Mouse (Mus musculus) testis, adult 2 months (tissue): Measurements from ENCODE around the gene Gba. TPM values are rescaled to one million over a fixed set of nuclear protein-coding genes. Genes with fewer than 3 reads are reported as not detected.
A peak's percentile ranks its signal among the peaks of the same experiment; 100 is the strongest.

ENCODE experiments used
- H3K27ac ChIP-seq: fragments of 200-500 bp; 2 replicates; pipeline ENCODE4 v1.5.1; 2012; ENCODE audit warnings: low read depth, low read length; ENCODE audit not compliant: control insufficient read depth, insufficient read depth
- H3K27me3 ChIP-seq: fragments of 200-500 bp; 2 replicates; pipeline ENCODE4 v1.6.1; 2012; ENCODE audit warnings: mild to moderate bottlenecking, low read length, moderate library complexity; ENCODE audit not compliant: control insufficient read depth, insufficient read depth
- H3K36me3 ChIP-seq: fragments of 200-500 bp; 2 replicates; pipeline ENCODE4 v1.6.1; 2012; ENCODE audit warnings: mild to moderate bottlenecking, low read length; ENCODE audit not compliant: control insufficient read depth, insufficient read depth
- H3K4me1 ChIP-seq: fragments of 200-500 bp; 2 replicates; pipeline ENCODE4 v1.6.1; 2012; ENCODE audit warnings: low read length; ENCODE audit not compliant: control insufficient read depth, insufficient read depth
- H3K4me3 ChIP-seq: fragments of 200-500 bp; 2 replicates; pipeline ENCODE4 v1.5.1; 2012; ENCODE audit warnings: low read depth, mild to moderate bottlenecking, low read length, moderate library complexity, mixed read lengths; ENCODE audit not compliant: control insufficient read depth
- CTCF ChIP-seq: fragments of 200-500 bp; IDR thresholded peaks from 2 replicates; pipeline ENCODE4 v1.5.1; 2012; ENCODE audit warnings: low read depth, mild to moderate bottlenecking, inconsistent platforms, low read length, moderate library complexity; ENCODE audit not compliant: control insufficient read depth, insufficient read depth, insufficient replicate concordance
- POLR2A ChIP-seq: fragments of 200-500 bp; IDR thresholded peaks from 2 replicates; pipeline ENCODE4 v1.6.1; 2012; ENCODE audit warnings: low read depth, mild to moderate bottlenecking, inconsistent platforms, low read length, moderate library complexity; ENCODE audit not compliant: control insufficient read depth
- polyA plus RNA-seq: library from polyadenylated mRNA; depleted of rRNA; stranded (reverse); fragments of >200 nt; gene quantifications from 2 replicates; pipeline ENCODE4 v1.2.3, GENCODE M21; 2012

The Gba gene
- polyA plus RNA-seq, 1 experiment, result 19.9 TPM

DNA sequence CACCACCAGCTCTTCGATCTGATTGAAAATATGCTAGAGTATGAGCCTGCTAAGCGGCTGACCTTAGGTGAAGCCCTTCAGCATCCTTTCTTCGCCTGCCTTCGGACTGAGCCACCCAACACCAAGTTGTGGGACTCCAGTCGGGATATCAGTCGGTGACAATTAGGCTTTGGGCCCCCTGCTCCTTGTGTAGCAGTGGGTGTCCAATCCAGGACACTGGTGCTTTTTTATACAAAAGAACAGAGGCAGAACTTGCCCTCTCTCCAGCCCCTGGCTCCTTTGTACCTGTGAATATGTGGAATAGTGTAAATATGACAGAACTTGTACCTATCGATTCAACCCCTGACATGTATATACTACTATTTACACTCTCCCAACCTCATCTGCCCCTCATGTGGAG lies 26.3 kb upstream of the Gba start:
- H3K36me3 ChIP-seq, result peaks cover 4% of the 10 kb centered on the region; the same call in 1 of the 2 replicates
- H3K4me3 ChIP-seq, result no peak overlapping the region
- no peaks in the 10 kb centered on the region for H3K27me3 ChIP-seq
- H3K27ac ChIP-seq, result no peak overlapping the region
- TF ChIP-seq CTCF (no peak), POLR2A (no peak)
- H3K4me1 ChIP-seq, result peaks cover 7% of the 10 kb centered on the region; the same call in 1 of the 2 replicates

DNA sequence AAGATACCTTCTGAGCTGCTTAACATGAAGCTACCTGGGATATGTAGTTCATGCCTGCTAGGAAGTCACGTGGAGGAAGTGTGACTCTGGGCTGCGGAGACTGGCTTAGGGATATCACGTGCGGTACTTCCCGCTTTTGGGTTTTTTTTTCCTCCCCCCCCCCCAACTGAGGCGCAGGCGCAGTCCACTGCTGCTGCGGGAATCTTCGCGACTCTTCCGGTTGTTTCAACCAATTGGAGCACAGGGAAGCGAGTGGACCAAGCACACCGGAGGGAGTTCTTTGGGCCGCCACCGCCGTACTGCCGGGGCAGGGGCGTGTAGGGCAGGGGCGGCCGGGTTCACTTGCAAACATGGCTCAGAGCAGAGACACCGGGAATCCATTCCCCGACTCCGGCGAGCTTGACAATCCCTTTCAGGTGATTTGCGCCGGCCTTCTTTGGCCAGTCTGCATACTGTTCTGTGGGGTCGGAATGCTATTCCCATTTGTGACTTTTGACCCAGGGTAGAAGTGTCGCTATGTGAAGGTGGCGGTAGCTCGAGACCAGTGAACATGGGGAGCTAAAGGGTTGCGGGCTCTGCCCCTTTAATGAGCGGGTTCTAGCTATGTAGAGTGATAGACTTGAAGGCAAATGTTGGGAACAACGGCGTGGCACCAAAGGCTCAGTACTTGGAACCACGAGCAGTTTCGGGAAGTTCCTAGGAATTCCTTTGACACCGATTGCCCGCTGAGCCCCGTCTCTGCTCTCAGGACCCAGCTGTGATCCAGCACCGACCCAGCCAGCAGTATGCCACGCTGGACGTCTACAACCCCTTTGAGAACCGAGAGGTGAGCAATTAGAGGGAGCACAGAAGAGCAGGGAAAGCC lies 25.3 kb upstream of the Gba start, which contains the start of gene Scamp3:
Gene Scamp3 (plus strand): TSS at position 232 of the 865 bp plus-strand sequence.
- Histone ChIP-seq H3K27me3 (no peaks in the 10 kb centered on the region), H3K36me3 (peaks cover 4% of the 10 kb centered on the region; the same call in 1 of the 2 replicates)

DNA sequence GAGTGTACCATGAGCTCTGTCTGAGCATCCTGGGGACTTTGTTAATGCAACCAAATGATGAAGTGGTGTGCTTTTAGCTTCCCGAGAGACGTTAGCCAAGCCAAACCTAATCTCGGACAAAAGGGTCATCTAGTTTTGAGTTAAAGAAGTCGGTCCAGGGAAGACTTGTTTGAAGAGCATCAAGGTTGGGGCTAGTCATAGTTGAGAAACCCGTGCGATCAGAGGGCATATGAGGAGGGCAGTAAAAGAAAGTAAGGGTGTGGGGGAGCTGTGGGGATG lies 24.7 kb upstream of the Gba start:
- Histone ChIP-seq H3K27ac (no peak overlapping the region), H3K27me3 (no peaks in the 10 kb centered on the region), H3K4me3 (peak overlapping the region; percentile 84), H3K4me1 (peaks cover 11% of the 10 kb centered on the region), H3K36me3 (peaks cover 4% of the 10 kb centered on the region; the same call in 1 of the 2 replicates)
- no peak for TF ChIP-seq CTCF
- TF ChIP-seq POLR2A, result no peak

More for the DNA sequence above, 25.3 kb upstream of the Gba start, which contains the start of gene Scamp3:
- TF ChIP-seq POLR2A, result peak; percentile 40; the same call in 1 of the 2 replicates
- no peak for TF ChIP-seq CTCF
- Histone ChIP-seq H3K27ac (peak within 1 kb of the TSS; percentile 69), H3K4me1 (peaks cover 7% of the 10 kb centered on the region; the same call in 1 of the 2 replicates), H3K4me3 (peak within 1 kb of the TSS; percentile 84)

DNA sequence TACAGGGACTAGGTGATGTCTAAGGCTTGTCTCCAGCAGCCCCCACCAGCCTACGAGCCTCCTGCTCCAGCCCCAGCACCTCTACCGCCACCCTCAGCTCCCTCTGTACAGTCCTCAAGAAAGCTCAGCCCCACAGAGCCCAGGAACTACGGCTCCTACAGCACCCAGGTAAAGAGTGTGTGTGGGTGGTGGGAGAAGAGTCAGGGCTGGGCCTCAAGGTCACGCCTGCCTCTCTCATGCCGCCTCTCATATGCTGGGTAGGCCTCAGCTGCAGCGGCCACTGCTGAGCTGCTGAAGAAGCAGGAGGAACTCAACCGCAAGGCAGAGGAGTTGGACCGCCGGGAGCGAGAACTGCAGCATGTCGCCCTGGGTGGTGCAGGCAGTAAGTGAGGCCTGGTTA lies 23.7 kb upstream of the Gba start:
- no peak overlapping the region for H3K4me3 ChIP-seq
- H3K27me3 ChIP-seq, result no peaks in the 10 kb centered on the region
- TF ChIP-seq POLR2A (no peak), CTCF (no peak)
- H3K4me1 ChIP-seq, result peaks cover 12% of the 10 kb centered on the region
- no peak overlapping the region for H3K27ac ChIP-seq
- H3K36me3 ChIP-seq, result peaks cover 4% of the 10 kb centered on the region; the same call in 1 of the 2 replicates

DNA sequence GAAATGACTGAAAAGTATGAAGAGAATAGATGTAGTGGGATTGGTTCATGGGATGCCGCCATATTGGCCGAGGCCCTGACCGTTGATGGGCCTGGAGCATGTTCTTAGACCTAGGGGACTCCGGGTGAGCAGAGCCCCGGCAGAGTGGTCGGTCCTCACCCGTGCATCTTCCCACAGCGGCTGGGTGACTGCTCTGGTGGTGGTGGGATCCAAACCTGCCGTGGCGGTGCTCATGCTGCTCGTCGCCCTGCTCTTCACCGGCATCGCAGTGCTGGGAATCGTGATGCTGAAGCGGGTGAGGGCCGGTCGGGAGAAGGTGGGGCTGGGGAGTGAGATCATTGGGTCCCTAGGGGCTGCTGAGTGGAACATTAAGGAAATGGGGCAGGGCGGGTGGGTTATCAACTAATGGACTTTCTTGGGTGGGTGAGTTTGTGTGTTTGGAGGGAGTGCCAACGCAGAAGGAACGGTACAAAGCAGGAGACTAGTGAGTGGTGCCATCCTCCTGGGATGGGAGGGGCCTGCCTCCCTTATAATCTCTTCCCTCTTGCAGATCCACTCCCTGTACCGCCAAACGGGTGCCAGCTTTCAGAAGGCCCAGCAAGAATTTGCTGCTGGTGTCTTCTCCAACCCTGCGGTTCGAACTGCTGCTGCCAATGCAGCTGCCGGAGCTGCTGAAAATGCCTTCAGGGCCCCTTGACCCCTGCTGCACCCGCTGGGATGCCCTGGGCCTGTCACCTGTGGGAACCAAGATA lies 20.8 kb upstream of the Gba start:
- Histone ChIP-seq H3K27ac (no peak overlapping the region), H3K36me3 (no peaks in the 10 kb centered on the region; the same call in 1 of the 2 replicates), H3K4me3 (no peak overlapping the region), H3K27me3 (no peaks in the 10 kb centered on the region), H3K4me1 (peaks cover 16% of the 10 kb centered on the region)
- TF ChIP-seq CTCF, result no peak
- no peak for TF ChIP-seq POLR2A

DNA sequence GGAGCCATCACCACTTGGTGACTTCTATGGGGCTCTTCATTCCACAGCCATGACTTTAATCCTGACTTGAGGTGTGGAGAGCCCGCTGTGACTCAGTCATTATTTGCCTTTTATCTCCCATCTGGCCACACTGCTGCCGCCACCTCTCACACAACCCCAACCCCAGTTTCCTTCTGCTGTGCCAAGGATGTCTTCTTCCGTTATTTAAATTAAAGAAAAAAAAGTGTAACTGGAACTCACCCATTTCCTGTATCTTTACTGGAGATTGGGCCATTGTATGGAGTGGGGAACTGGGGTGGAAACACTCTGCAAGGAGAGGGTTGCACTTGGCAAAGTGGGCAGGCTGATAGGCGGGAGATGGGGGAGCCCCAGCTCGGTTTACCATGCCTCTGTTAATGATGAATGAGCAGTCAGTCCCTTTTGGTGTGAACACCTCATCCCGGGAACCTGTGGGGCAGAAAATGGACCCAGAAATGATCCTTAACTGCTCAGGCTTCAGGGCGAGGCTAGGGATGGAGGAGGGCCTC lies 20.1 kb upstream of the Gba start:
- no peak for TF ChIP-seq POLR2A
- no peak for TF ChIP-seq CTCF
- no peaks in the 10 kb centered on the region; the same call in 1 of the 2 replicates for H3K36me3 ChIP-seq
- no peak overlapping the region for H3K4me3 ChIP-seq
- H3K27ac ChIP-seq, result no peak overlapping the region
- peaks cover 19% of the 10 kb centered on the region for H3K4me1 ChIP-seq
- H3K27me3 ChIP-seq, result no peaks in the 10 kb centered on the region
